Mouse (Mus musculus) lung, adult 2 months (tissue): ENCODE data around the gene Rbmxl2.

ENCODE experiments used
- CTCF ChIP-seq: fragments of 200-500 bp; IDR thresholded peaks from 2 replicates; pipeline ENCODE4 v1.5.1; 2011; ENCODE audit warnings: mild to moderate bottlenecking, low read length, control low read depth; ENCODE audit not compliant: insufficient read depth
- POLR2A ChIP-seq: fragments of 200-500 bp; IDR thresholded peaks from 2 replicates; pipeline ENCODE4 v1.6.1; 2011; ENCODE audit warnings: low read depth, mild to moderate bottlenecking, control low read depth, low read length, borderline replicate concordance; ENCODE audit errors: extremely low read depth

- TF ChIP-seq POLR2A (no peak), CTCF (no peak)
Observed at GRCm38 (mm10) chr7:107210126-107210576, 906 bp downstream of the Rbmxl2 start.
